Comparison of ENCODE assay signal across 9 mouse cellular contexts in the genomic region with DNA sequence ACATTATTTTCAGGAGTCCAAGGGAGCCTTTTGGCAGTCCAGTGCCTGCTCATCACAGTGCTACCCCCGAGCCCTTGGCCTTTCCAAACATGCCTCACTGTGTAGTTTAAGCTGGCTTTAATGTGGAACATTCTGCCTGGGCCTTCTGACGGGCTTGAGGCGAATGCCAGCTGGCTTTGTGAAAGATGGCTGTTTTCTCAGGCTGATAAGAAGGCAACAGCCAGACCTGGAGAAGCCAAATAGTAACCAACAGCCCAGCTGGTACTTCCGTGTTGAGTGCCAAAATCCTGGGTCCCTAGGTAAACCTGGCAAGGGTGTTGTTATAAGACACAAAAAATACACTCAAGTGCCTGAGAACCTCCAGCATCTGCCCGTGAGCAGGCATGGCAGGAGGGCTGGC. TPM values are rescaled to one million over a fixed set of nuclear protein-coding genes. Genes with fewer than 3 reads are reported as not detected.
DNase-seq lines count a peak whose midpoint lies in the region; ATAC-seq and TF ChIP-seq lines count a peak whose summit lies in the region.
"Had no signal": no experiment of that assay in that cellular context is flagged by ENCODE, and none has a peak within 500 bp of the region (broad histone marks: within the 10 kb centered on the region; RNA-seq: fewer than 3 reads in every experiment).

No protein-coding gene starts in this region.

- TF ChIP-seq CTCF in forebrain, postnatal 0 days (IDR thresholded peaks at IDR 0.05; ENCODE audit: low read depth) = no peak

- H3K27ac ChIP-seq in heart, embryonic 16.5 days (ENCODE audit: low read length) = peak overlapping the region; percentile 22; the same call in 1 of the 2 replicates
- 0 out of 2 replicates have a peak overlapping the region, but pooled peaks have one; percentile 45 for H3K27ac ChIP-seq in forebrain, postnatal 0 days (ENCODE audit: low read depth, low read length)
- H3K27ac ChIP-seq: liver, embryonic 14.5 days had no signal

- H3K4me3 ChIP-seq in heart, embryonic 16.5 days (ENCODE audit: low read length) = no peak overlapping the region
- no peak overlapping the region for H3K4me3 ChIP-seq in forebrain, postnatal 0 days (ENCODE audit: low read depth, low read length)

- no peaks in the 10 kb centered on the region for H3K9me3 ChIP-seq in heart, embryonic 16.5 days (replicated peaks; ENCODE audit: control insufficient read depth, low read length)
- no peaks in the 10 kb centered on the region for H3K9me3 ChIP-seq in forebrain, postnatal 0 days (ENCODE audit: low read length)

- H3K4me2 ChIP-seq in heart, embryonic 16.5 days (ENCODE audit: low read depth, low read length) = no peak overlapping the region
- H3K4me2 ChIP-seq in forebrain, postnatal 0 days (ENCODE audit: low read depth) = no peak overlapping the region

- 35% methylated on average over 5 of the region's 5 CpGs for WGBS in heart, embryonic 16.5 days
- 46% methylated on average over 5 of the region's 5 CpGs for WGBS in forebrain, postnatal 0 days

- no peak for ATAC-seq in heart, embryonic 16.5 days (replicated peaks; ENCODE audit: extremely low read depth, insufficient read depth, low FRiP score)
- 0 out of 2 replicates have a peak, but pooled peaks have one; percentile 21 for ATAC-seq in forebrain, postnatal 0 days

- no peaks in the 10 kb centered on the region for H3K27me3 ChIP-seq in heart, embryonic 16.5 days (ENCODE audit: control insufficient read depth, insufficient read depth, low read length)
- H3K27me3 ChIP-seq in forebrain, postnatal 0 days (ENCODE audit: insufficient read depth, low read length) = no peaks in the 10 kb centered on the region

- peaks cover 9% of the 10 kb centered on the region for H3K36me3 ChIP-seq in heart, embryonic 16.5 days (ENCODE audit: control insufficient read depth, insufficient read depth)
- peaks cover 17% of the 10 kb centered on the region for H3K36me3 ChIP-seq in forebrain, postnatal 0 days (ENCODE audit: insufficient read depth)

- no peak for DNase-seq in heart, adult 11 months
- peak; percentile 40 to 65 for DNase-seq in adrenal gland, postnatal 36 days
- DNase-seq in cerebellum, adult 11 months = peak; percentile 55
- DNase-seq in forebrain, postnatal 0 days = peak; percentile 43
- DNase-seq in kidney, postnatal 36 days = no peak
- no peak for DNase-seq in gastrocnemius, postnatal 4 days (ENCODE audit: low spot score in 2 of 2)
- DNase-seq: spleen, adult 18-20 months had no signal

- no peak overlapping the region for H3K9ac ChIP-seq in heart, embryonic 16.5 days (ENCODE audit: low read length)
- H3K9ac ChIP-seq in forebrain, postnatal 0 days = no peak overlapping the region
- H3K9ac ChIP-seq: liver, embryonic 14.5 days had no signal

- H3K4me1 ChIP-seq in heart, embryonic 16.5 days (ENCODE audit: control insufficient read depth, insufficient read depth, low read length) = peaks cover 33% of the 10 kb centered on the region
- H3K4me1 ChIP-seq in forebrain, postnatal 0 days (ENCODE audit: insufficient read depth) = peaks cover 16% of the 10 kb centered on the region

RNA-seq across cellular contexts. Expression of a gene that starts 5.3 kb away (rescaled TPM):
- 45.7 and 49.5 TPM in 2 replicates for polyA plus RNA-seq in heart, embryonic 16.5 days (2015; fragmentation: Nextera tagmentation; extraction: Ambion mirVana)
- 10 to 100 TPM; 80.3 to 99.6 TPM for total RNA-seq in adrenal gland, postnatal 36 days (2021)
- total RNA-seq in forebrain, postnatal 0 days (2014; rRNA removed) = 137 and 176 TPM in 2 replicates
- 63.8 and 87.7 TPM in 2 replicates for polyA plus RNA-seq in forebrain, postnatal 0 days (2015; fragmentation: Nextera tagmentation; extraction: Ambion mirVana)
- total RNA-seq in gastrocnemius, postnatal 4 days (2021) = 10 to 100 TPM; 52.1 to 58.7 TPM

RNA-seq across cellular contexts. Expression of a gene that starts 18.3 kb away (rescaled TPM):
- polyA plus RNA-seq in heart, embryonic 16.5 days (2015; fragmentation: Nextera tagmentation; extraction: Ambion mirVana) = 18.8 and 19.2 TPM in 2 replicates
- total RNA-seq in adrenal gland, postnatal 36 days (2021) = 10 to 100 TPM; 53.2 to 64.6 TPM
- total RNA-seq in forebrain, postnatal 0 days (2014; rRNA removed) = 15.9 and 21.7 TPM in 2 replicates
- polyA plus RNA-seq in forebrain, postnatal 0 days (2015; fragmentation: Nextera tagmentation; extraction: Ambion mirVana) = 5.7 and 8.5 TPM in 2 replicates
- total RNA-seq in gastrocnemius, postnatal 4 days (2021) = 10 to 100 TPM; 50.5 to 61.2 TPM

RNA-seq across cellular contexts. Expression of a gene that starts 34.7 kb away (rescaled TPM):
- 11.2 and 13.2 TPM in 2 replicates for polyA plus RNA-seq in heart, embryonic 16.5 days (2015; fragmentation: Nextera tagmentation; extraction: Ambion mirVana)
- 10 to 100 TPM in 1 of 2 experiments, 1 to 10 TPM in 1; 9.9 to 16.6 TPM for total RNA-seq in adrenal gland, postnatal 36 days (2021)
- total RNA-seq in forebrain, postnatal 0 days (2014; rRNA removed) = 37.9 and 39.5 TPM in 2 replicates
- 34.4 and 36.7 TPM in 2 replicates for polyA plus RNA-seq in forebrain, postnatal 0 days (2015; fragmentation: Nextera tagmentation; extraction: Ambion mirVana)
- 1 to 10 TPM; 8.3 to 8.4 TPM for total RNA-seq in gastrocnemius, postnatal 4 days (2021)

RNA-seq across cellular contexts. Expression of a gene that starts 35.0 kb away (rescaled TPM):
- 29.0 and 33.4 TPM in 2 replicates for polyA plus RNA-seq in heart, embryonic 16.5 days (2015; fragmentation: Nextera tagmentation; extraction: Ambion mirVana)
- 10 to 100 TPM; 19.4 to 20.1 TPM for total RNA-seq in adrenal gland, postnatal 36 days (2021)
- total RNA-seq in forebrain, postnatal 0 days (2014; rRNA removed) = 54.1 and 57.8 TPM in 2 replicates
- 38.9 and 45.9 TPM in 2 replicates for polyA plus RNA-seq in forebrain, postnatal 0 days (2015; fragmentation: Nextera tagmentation; extraction: Ambion mirVana)
- 10 to 100 TPM; 24.0 to 25.4 TPM for total RNA-seq in gastrocnemius, postnatal 4 days (2021)

RNA-seq across cellular contexts. Expression of a gene that starts 58.8 kb away (rescaled TPM):
- 82.1 and 92.8 TPM in 2 replicates for polyA plus RNA-seq in heart, embryonic 16.5 days (2015; fragmentation: Nextera tagmentation; extraction: Ambion mirVana)
- 100 to 1,000 TPM; 178 to 198 TPM for total RNA-seq in adrenal gland, postnatal 36 days (2021)
- total RNA-seq in forebrain, postnatal 0 days (2014; rRNA removed) = 55.2 and 69.8 TPM in 2 replicates
- polyA plus RNA-seq in forebrain, postnatal 0 days (2015; fragmentation: Nextera tagmentation; extraction: Ambion mirVana) = 42.4 and 43.6 TPM in 2 replicates
- 100 to 1,000 TPM; 170 to 176 TPM for total RNA-seq in gastrocnemius, postnatal 4 days (2021)

Comparison
In these comparisons a context has a peak if more than half of its experiments do, and no peak if none do; other contexts are left out.
1. DNase-seq: peak in adrenal gland, postnatal 36 days (2 of 2), cerebellum, adult 11 months (single experiment) and forebrain, postnatal 0 days (single experiment); none in heart, adult 11 months (single experiment), kidney, postnatal 36 days (0 of 2) and gastrocnemius, postnatal 4 days (0 of 2).